8 mouse cellular contexts compared by ENCODE assay signal in genomic region chr9:35175251-35176123, GRCm38 (mm10). TPM values are rescaled to one million over a fixed set of nuclear protein-coding genes. Genes with fewer than 3 reads are reported as not detected.
DNase-seq lines count a peak whose midpoint lies in the region; ATAC-seq lines count a peak whose summit lies in the region.

Gene Dcps, minus strand, starts transcription at chr9:35176061.

- H3K9me3 ChIP-seq in lung, embryonic 16.5 days (ENCODE audit: control insufficient read depth, low read length), result no peaks in the 10 kb centered on the region

- peak; percentile 94 for DNase-seq in MEL-GATA-1-ER (ENCODE audit: extremely low read depth, low read depth)
- peak; percentile 93 for DNase-seq in cerebellum, adult 8-10 months
- DNase-seq in forelimb bud, embryonic 11.5 days (ENCODE audit: low read depth, low spot score), result peak; percentile 89
- DNase-seq in layer of hippocampus, adult 9-10 months (ENCODE audit: low spot score), result peak; percentile 89
- peak; percentile 79 for DNase-seq in ovary, postnatal 10 days (ENCODE audit: low spot score)
- DNase-seq in thymus, postnatal 10 days (ENCODE audit: low spot score in 2 of 2), result peak; percentile 92 to 93

- no peaks in the 10 kb centered on the region for H3K27me3 ChIP-seq in lung, embryonic 16.5 days (ENCODE audit: control insufficient read depth, insufficient read depth, low read depth, low read length)

- under 1% methylated on average over 38 of the region's 38 CpGs for WGBS in lung, embryonic 16.5 days

- peaks cover 9% of the 10 kb centered on the region for H3K4me1 ChIP-seq in lung, embryonic 16.5 days (replicated peaks; ENCODE audit: control insufficient read depth, insufficient read depth, low read length)

- ATAC-seq in hematopoietic stem cell, adult 5-6 weeks (replicated peaks in 1 of 2; ENCODE audit: insufficient read depth in 1 of 2, low FRiP score in 2 of 2, low TSS enrichment in 1 of 2, low read depth in 1 of 2, poor library complexity in 2 of 2, severe bottlenecking in 2 of 2), result peak; percentile 98
- ATAC-seq in lung, embryonic 16.5 days (ENCODE audit: low read depth), result peak; percentile 99

- H3K4me2 ChIP-seq in lung, embryonic 16.5 days (ENCODE audit: low read depth, low read length), result peak within 1 kb of the TSS; percentile 93

- peak within 1 kb of the TSS; percentile 79 for H3K9ac ChIP-seq in lung, embryonic 16.5 days (ENCODE audit: low read length)

- H3K36me3 ChIP-seq in lung, embryonic 16.5 days (ENCODE audit: control insufficient read depth, insufficient read depth, low read length), result peaks cover 4% of the 10 kb centered on the region; the same call in 1 of the 2 replicates

- peak within 1 kb of the TSS; percentile 87 for H3K27ac ChIP-seq in lung, embryonic 16.5 days (ENCODE audit: low read length)

- peak within 1 kb of the TSS; percentile 75 for H3K4me3 ChIP-seq in lung, embryonic 16.5 days (ENCODE audit: low read length)

RNA-seq across cellular contexts. Expression of gene Dcps, which starts in this region (rescaled TPM):
- total RNA-seq in hematopoietic stem cell, adult 5-6 weeks (2017), result 48.6 and 56.6 TPM in 2 replicates
- 85.6 and 86.3 TPM in 2 replicates for polyA plus RNA-seq in lung, embryonic 16.5 days (2015; fragmentation: Nextera tagmentation; extraction: Ambion mirVana)

Comparison
In these comparisons a context has a peak if more than half of its experiments do, and no peak if none do; other contexts are left out.
1. Peak in every context shown above with its lines: DNase-seq, ATAC-seq, H3K4me3 ChIP-seq and H3K27ac ChIP-seq.